ENCODE assay signal across 9 mouse cellular contexts in the genomic region with DNA sequence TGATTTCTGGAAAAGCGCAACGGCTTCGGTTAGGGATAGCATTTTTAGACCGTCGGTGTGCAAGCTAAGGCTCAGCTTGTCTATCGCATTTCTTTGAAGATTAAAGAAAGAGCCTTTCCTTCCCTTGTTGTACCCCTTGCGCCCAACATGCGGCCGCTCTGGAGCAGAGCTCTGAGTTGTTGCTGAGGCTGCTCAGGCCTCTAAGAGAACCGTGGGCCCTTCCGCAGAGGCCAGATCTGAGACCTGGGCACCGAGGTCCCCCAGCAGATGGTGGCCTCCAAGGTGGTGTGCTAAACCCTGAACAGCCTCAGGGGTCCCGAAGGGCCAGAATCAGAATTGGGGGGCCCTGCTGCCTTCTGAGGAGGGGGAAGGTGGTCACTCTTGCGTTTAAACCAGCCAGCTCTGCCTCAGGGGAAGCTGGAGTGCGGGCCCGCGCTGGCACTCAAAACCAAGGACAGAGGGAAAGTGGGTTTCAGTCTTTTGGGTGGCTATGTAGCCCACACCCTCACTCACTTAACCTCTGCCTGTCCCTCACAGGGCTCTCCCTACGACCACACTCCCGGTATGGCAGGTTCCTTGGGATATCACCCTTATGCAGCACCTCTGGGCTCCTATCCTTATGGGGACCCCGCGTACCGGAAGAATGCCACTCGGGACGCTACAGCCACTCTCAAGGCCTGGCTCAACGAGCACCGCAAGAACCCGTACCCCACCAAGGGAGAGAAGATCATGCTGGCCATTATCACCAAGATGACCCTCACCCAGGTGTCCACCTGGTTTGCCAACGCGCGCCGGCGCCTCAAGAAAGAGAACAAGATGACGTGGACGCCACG. TPM values are rescaled to one million over a fixed set of nuclear protein-coding genes. Genes with fewer than 3 reads are reported as not detected.
DNase-seq lines count a peak whose midpoint lies in the region; ATAC-seq lines count a peak whose summit lies in the region.
"Had no signal": no experiment of that assay in that cellular context is flagged by ENCODE, and none has a peak within 500 bp of the region (broad histone marks: within the 10 kb centered on the region; RNA-seq: fewer than 3 reads in every experiment).

No protein-coding gene starts in this region.

- peak; percentile 59 for DNase-seq in kidney, adult 18-20 months
- DNase-seq in kidney, postnatal 14 days: no peak
- DNase-seq in embryonic facial prominence, embryonic 10.5 days (ENCODE audit: low spot score): peak; percentile 69
- DNase-seq in lung, postnatal 10 days: peak; percentile 8
- DNase-seq in left cerebral cortex, adult 8-10 months (ENCODE audit: low spot score in 2 of 2): no peak
- no peak for DNase-seq in cerebellum, adult 8-10 months

- H3K27me3 ChIP-seq in embryonic facial prominence, embryonic 10.5 days (replicated peaks; ENCODE audit: low read depth, poor library complexity, severe bottlenecking): peaks cover 78% of the 10 kb centered on the region
- H3K27me3 ChIP-seq in hindbrain, embryonic 12.5 days: peaks cover 17% of the 10 kb centered on the region
- H3K27me3 ChIP-seq in stomach, embryonic 16.5 days (ENCODE audit: control insufficient read depth, insufficient read depth, low read length): peaks cover 66% of the 10 kb centered on the region

- peak overlapping the region; percentile 79 for H3K4me3 ChIP-seq in embryonic facial prominence, embryonic 10.5 days
- peak overlapping the region; percentile 80 for H3K4me3 ChIP-seq in hindbrain, embryonic 12.5 days
- peak overlapping the region; percentile 62 for H3K4me3 ChIP-seq in stomach, embryonic 16.5 days (replicated peaks; ENCODE audit: low read length)

- peaks cover 79% of the 10 kb centered on the region for H3K4me1 ChIP-seq in embryonic facial prominence, embryonic 10.5 days
- peaks cover 24% of the 10 kb centered on the region for H3K4me1 ChIP-seq in hindbrain, embryonic 12.5 days
- 0 out of 2 replicates have a peak, but pooled peaks cover 10% of the 10 kb centered on the region for H3K4me1 ChIP-seq in stomach, embryonic 16.5 days (ENCODE audit: control insufficient read depth, insufficient read depth, low read length)

- 2% methylated on average over 35 of the region's 35 CpGs for WGBS in embryonic facial prominence, embryonic 10.5 days
- WGBS in hindbrain, embryonic 12.5 days: under 1% methylated on average over 35 of the region's 35 CpGs
- 4% methylated on average over 35 of the region's 35 CpGs for WGBS in stomach, embryonic 16.5 days

- peaks cover 10% of the 10 kb centered on the region for H3K36me3 ChIP-seq in embryonic facial prominence, embryonic 10.5 days (replicated peaks)
- peaks cover 10% of the 10 kb centered on the region for H3K36me3 ChIP-seq in hindbrain, embryonic 12.5 days
- H3K36me3 ChIP-seq in stomach, embryonic 16.5 days (ENCODE audit: control insufficient read depth, insufficient read depth, low read length): no peaks in the 10 kb centered on the region

- H3K9ac ChIP-seq in hindbrain, embryonic 12.5 days: peak overlapping the region; percentile 97
- H3K9ac ChIP-seq in stomach, embryonic 16.5 days (ENCODE audit: low read length): peak overlapping the region; percentile 72

- no peak for ATAC-seq in hindbrain, embryonic 12.5 days (ENCODE audit: low FRiP score)
- ATAC-seq in stomach, embryonic 16.5 days (ENCODE audit: insufficient read depth, low FRiP score): no peak

- H3K27ac ChIP-seq in embryonic facial prominence, embryonic 10.5 days (replicated peaks): peak overlapping the region; percentile 94
- H3K27ac ChIP-seq in hindbrain, embryonic 12.5 days: peak overlapping the region; percentile 98
- H3K27ac ChIP-seq in stomach, embryonic 16.5 days (ENCODE audit: low read length): no peak overlapping the region; the same call in 1 of the 2 replicates

- H3K4me2 ChIP-seq in hindbrain, embryonic 12.5 days (replicated peaks): peak overlapping the region; percentile 87
- H3K4me2 ChIP-seq in stomach, embryonic 16.5 days (ENCODE audit: low read depth, low read length): peak overlapping the region; percentile 68

- H3K9me3 ChIP-seq in embryonic facial prominence, embryonic 10.5 days: no peaks in the 10 kb centered on the region
- no peaks in the 10 kb centered on the region for H3K9me3 ChIP-seq in hindbrain, embryonic 12.5 days (replicated peaks)
- no peaks in the 10 kb centered on the region for H3K9me3 ChIP-seq in stomach, embryonic 16.5 days (replicated peaks; ENCODE audit: control insufficient read depth, low read length)

RNA-seq across cellular contexts. Expression of a gene that starts 1.8 kb away (rescaled TPM):
- 9.5 and 10.2 TPM in 2 replicates for polyA plus RNA-seq in embryonic facial prominence, embryonic 10.5 days (2016; fragmentation: Nextera tagmentation; extraction: Ambion mirVana)
- polyA plus RNA-seq in hindbrain, embryonic 12.5 days (2016; fragmentation: Nextera tagmentation; extraction: Ambion mirVana): 41.5 and 43.3 TPM in 2 replicates
- 1.4 and 1.5 TPM in 2 replicates for polyA plus RNA-seq in stomach, embryonic 16.5 days (2015; fragmentation: Nextera tagmentation; extraction: Ambion mirVana)
- under 1 TPM in 3 of 4 experiments, not detected in 1; 0.30 to 0.35 (median 0.30) TPM for total RNA-seq in left cerebral cortex, adult 8-10 months (2022)
- total RNA-seq: gastrocnemius, postnatal 36 days had no signal

Comparison
In these comparisons a context has a peak if more than half of its experiments do, and no peak if none do; other contexts are left out.
1. DNase-seq: peak in kidney, adult 18-20 months (single experiment), embryonic facial prominence, embryonic 10.5 days (single experiment) and lung, postnatal 10 days (single experiment); none in kidney, postnatal 14 days (single experiment), left cerebral cortex, adult 8-10 months (0 of 2) and cerebellum, adult 8-10 months (single experiment).
2. Peak in every context shown above with its lines, with median percentiles within 50 percentile points of each other: H3K4me3 ChIP-seq.